Mouse (Mus musculus): Measurements from ENCODE around the gene Mecom.

DNA sequence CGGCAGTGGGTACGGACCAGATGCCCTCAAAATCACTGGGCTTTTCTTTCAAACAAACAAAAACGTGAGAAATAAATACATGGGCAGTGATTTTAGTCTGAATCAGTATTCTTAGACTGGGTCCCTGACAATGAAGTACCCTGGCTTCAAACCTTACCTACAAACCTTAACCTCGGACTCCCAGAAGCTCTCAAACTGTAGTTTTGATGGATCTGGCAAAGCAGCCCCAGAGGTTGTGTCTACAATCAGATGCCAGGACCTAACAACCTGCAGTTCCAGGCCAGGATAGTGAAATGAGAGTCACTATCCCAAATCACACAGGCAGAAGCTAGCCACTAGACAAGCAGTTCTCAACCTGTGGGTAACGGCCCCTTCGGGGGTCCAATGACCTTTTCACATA, 111.2 kb downstream of the Mecom start:
- TF ChIP-seq MAFK (IDR thresholded peaks at IDR 0.05; ENCODE audit: insufficient read depth, low read depth, low read length) (no peak), HCFC1 (IDR thresholded peaks at IDR 0.05; ENCODE audit: borderline replicate concordance, insufficient read depth, low read length) (no peak), ZNF384 (IDR thresholded peaks at IDR 0.05; ENCODE audit: low read depth, low read length) (no peak), CHD2 (IDR thresholded peaks at IDR 0.05; ENCODE audit: low read depth, low read length) (no peak), ZC3H11A (IDR thresholded peaks at IDR 0.05; ENCODE audit: borderline replicate concordance, low read depth, low read length) (no peak)
